ENCODE assay signal across 13 mouse cellular contexts in the genomic region with DNA sequence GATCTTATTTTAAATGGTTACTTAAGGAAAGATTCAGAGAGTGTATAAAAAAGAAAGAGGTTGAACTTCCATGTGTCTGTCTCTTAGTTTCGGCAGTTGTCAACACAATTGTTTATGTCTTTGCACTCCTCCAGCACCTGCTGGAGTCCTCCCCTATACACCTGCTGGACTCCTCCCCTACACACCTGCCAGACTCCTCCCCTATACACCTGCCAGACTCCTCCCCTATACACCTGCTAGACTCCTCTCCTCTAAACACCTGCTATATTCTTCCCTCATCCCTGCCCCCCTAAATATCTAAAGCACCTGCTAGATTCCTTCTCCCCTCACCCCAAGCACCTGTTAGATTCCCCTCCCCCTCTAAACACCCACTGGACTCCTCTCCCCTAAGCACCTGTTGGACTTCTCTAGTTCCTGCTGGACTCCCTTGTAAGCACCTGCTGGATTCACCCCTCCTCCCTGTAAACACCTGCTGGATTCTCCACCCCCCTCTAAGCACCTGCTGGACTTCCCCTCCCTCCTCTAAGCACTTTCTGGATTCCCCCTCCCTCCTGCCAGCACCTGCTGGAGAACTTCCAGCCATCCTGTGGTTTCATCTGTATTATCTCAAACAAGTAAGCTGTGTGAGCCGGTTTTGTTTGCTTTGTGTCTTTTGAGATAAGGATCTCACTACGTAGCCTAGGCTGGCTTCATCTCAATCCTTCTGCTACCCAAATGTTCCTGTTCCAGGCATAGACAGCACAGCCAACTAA. TPM values are rescaled to one million over a fixed set of nuclear protein-coding genes. Genes with fewer than 3 reads are reported as not detected.
DNase-seq lines count a peak whose midpoint lies in the region; ATAC-seq lines count a peak whose summit lies in the region.
"Had no signal": no experiment of that assay in that cellular context is flagged by ENCODE, and none has a peak within 500 bp of the region (broad histone marks: within the 10 kb centered on the region; RNA-seq: fewer than 3 reads in every experiment).

No protein-coding gene starts in this region.

- H3K4me1 ChIP-seq in intestine, embryonic 15.5 days (replicated peaks) = no peaks in the 10 kb centered on the region
- H3K4me1 ChIP-seq in forebrain, embryonic 16.5 days (replicated peaks; ENCODE audit: control insufficient read depth, insufficient read depth, low read length) = no peaks in the 10 kb centered on the region
- H3K4me1 ChIP-seq: neural tube, embryonic 13.5 days had no signal

- H3K4me3 ChIP-seq in intestine, embryonic 15.5 days (replicated peaks) = no peak overlapping the region
- no peak overlapping the region for H3K4me3 ChIP-seq in forebrain, embryonic 16.5 days (replicated peaks; ENCODE audit: low read length)
- H3K4me3 ChIP-seq: midbrain, embryonic 12.5 days; neural tube, embryonic 13.5 days had no signal

- no peak overlapping the region for H3K4me2 ChIP-seq in intestine, embryonic 15.5 days (replicated peaks)
- no peak overlapping the region for H3K4me2 ChIP-seq in forebrain, embryonic 16.5 days (ENCODE audit: low read length)
- H3K4me2 ChIP-seq: midbrain, embryonic 12.5 days; neural tube, embryonic 13.5 days had no signal

- peak; percentile 92 for ATAC-seq in intestine, embryonic 15.5 days
- ATAC-seq in megakaryocyte progenitor cell, adult 5-6 weeks (replicated peaks; ENCODE audit: poor library complexity) = peak; percentile 43
- no peak for ATAC-seq in forebrain, embryonic 16.5 days

- 41% methylated on average over 3 of the region's 3 CpGs for WGBS in intestine, embryonic 15.5 days
- 58% methylated on average over 3 of the region's 3 CpGs for WGBS in forebrain, embryonic 16.5 days

- no peaks in the 10 kb centered on the region for H3K9me3 ChIP-seq in intestine, embryonic 15.5 days
- H3K9me3 ChIP-seq in forebrain, embryonic 16.5 days (ENCODE audit: control insufficient read depth, low read length) = no peaks in the 10 kb centered on the region
- H3K9me3 ChIP-seq: midbrain, embryonic 12.5 days; neural tube, embryonic 13.5 days had no signal

- DNase-seq in testis, postnatal 14 days (ENCODE audit: low spot score) = peak; percentile 8
- DNase-seq in testis, postnatal 10 days (ENCODE audit: low spot score) = no peak
- peak; percentile 16 for DNase-seq in thymus, postnatal 4 days
- no peak for DNase-seq in spleen, postnatal 10 days (ENCODE audit: low spot score in 2 of 2)
- DNase-seq in heart, adult 11 months = no peak
- DNase-seq: gastrocnemius, postnatal 25 days; heart, postnatal 4 days; kidney, postnatal 10 days had no signal

- H3K27me3 ChIP-seq in intestine, embryonic 15.5 days (replicated peaks) = no peaks in the 10 kb centered on the region
- no peaks in the 10 kb centered on the region for H3K27me3 ChIP-seq in forebrain, embryonic 16.5 days (replicated peaks; ENCODE audit: control insufficient read depth, insufficient read depth, low read length)
- H3K27me3 ChIP-seq: midbrain, embryonic 12.5 days; neural tube, embryonic 13.5 days had no signal

- H3K36me3 ChIP-seq in intestine, embryonic 15.5 days = no peaks in the 10 kb centered on the region
- H3K36me3 ChIP-seq in forebrain, embryonic 16.5 days (ENCODE audit: control insufficient read depth, insufficient read depth) = no peaks in the 10 kb centered on the region
- H3K36me3 ChIP-seq: midbrain, embryonic 12.5 days; neural tube, embryonic 13.5 days had no signal

- H3K27ac ChIP-seq in intestine, embryonic 15.5 days = no peak overlapping the region
- H3K27ac ChIP-seq in forebrain, embryonic 16.5 days (ENCODE audit: low read length) = no peak overlapping the region
- H3K27ac ChIP-seq: midbrain, embryonic 12.5 days; neural tube, embryonic 13.5 days had no signal

- H3K9ac ChIP-seq in intestine, embryonic 15.5 days = no peak overlapping the region
- no peak overlapping the region for H3K9ac ChIP-seq in forebrain, embryonic 16.5 days (replicated peaks; ENCODE audit: low read depth, low read length)
- H3K9ac ChIP-seq: midbrain, embryonic 12.5 days; neural tube, embryonic 13.5 days had no signal

RNA-seq across cellular contexts. Expression of a gene that starts 10.1 kb away (rescaled TPM):
- polyA plus RNA-seq in intestine, embryonic 15.5 days (2015; fragmentation: Nextera tagmentation; extraction: Ambion mirVana) = 2.4 and 3.0 TPM in 2 replicates
- total RNA-seq in megakaryocyte progenitor cell, adult 5-6 weeks (2015) = 7.2 and 8.5 TPM in 2 replicates
- total RNA-seq in megakaryocyte progenitor cell, adult 5-6 weeks (2017) = 5.9 and 11.7 TPM in 2 replicates
- polyA plus RNA-seq in forebrain, embryonic 16.5 days (2015; fragmentation: Nextera tagmentation; extraction: Ambion mirVana) = 3.7 TPM in 2 replicates

Comparison
In these comparisons a context has a peak if more than half of its experiments do, and no peak if none do; other contexts are left out.
1. DNase-seq: peak in testis, postnatal 14 days (single experiment) and thymus, postnatal 4 days (single experiment); none in testis, postnatal 10 days (single experiment), spleen, postnatal 10 days (0 of 2) and heart, adult 11 months (single experiment).